Mouse (Mus musculus) lung, adult 2 months (tissue): ENCODE measurements at regions not wholly inside any gene's neighbourhood (a gene's known extent, or its start where the extent isn't known, plus 50 kb on each side); places are given as distances from the start of the nearest gene placed in this dataset.

Experiments used
- DNase-seq: peaks from one replicate; pipeline ENCODE4 v3.0.0; 2022
- H3K4me1 ChIP-seq: fragments of 200-500 bp; 2 replicates; pipeline ENCODE4 v1.6.1; 2011; ENCODE audit warnings: low read length; ENCODE audit not compliant: control insufficient read depth, insufficient read depth
- H3K4me3 ChIP-seq: fragments of 200-500 bp; replicated peaks from 2 replicates; pipeline ENCODE3; 2011; ENCODE audit warnings: low read depth, mild to moderate bottlenecking, control low read depth, low read length; ENCODE audit errors: extremely low read depth
- CTCF ChIP-seq: fragments of 200-500 bp; IDR thresholded peaks from 2 replicates; pipeline ENCODE4 v1.5.1; 2011; ENCODE audit warnings: mild to moderate bottlenecking, low read length, control low read depth; ENCODE audit not compliant: insufficient read depth
- POLR2A ChIP-seq: fragments of 200-500 bp; IDR thresholded peaks from 2 replicates; pipeline ENCODE4 v1.6.1; 2011; ENCODE audit warnings: low read depth, mild to moderate bottlenecking, control low read depth, low read length, borderline replicate concordance; ENCODE audit errors: extremely low read depth
- WGBS: fragments of 180-500 bp; shearing (Covaris S2); methylation state at CpG from one replicate; pipeline ENCODE4 v1.1.7; 2018; 5-methylcytosine and 5-hydroxymethylcytosine counted together

DNA sequence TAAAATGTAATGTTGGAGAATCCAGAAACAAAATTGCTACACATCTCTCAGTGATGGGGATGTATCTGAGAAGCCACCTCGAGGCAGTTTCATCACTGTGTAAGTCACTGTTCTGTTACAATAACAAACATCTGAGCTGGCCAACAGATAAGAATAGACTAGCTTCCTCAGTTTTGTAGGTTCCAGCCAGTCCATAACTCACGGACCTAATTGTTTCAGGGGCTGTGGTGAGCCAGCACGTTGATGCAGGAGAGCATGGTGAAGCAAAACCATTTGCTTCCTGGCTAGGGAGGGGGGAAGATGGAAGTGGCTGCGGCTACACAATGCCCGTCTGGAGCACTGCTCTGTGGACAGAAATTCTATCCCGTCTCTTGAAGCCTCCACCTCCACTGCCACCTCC is 52.8 kb upstream of the Armc3 start:
- peaks cover 3% of the 10 kb centered on the region for H3K4me1 ChIP-seq
- 25% methylated on average over 6 of the region's 6 CpGs for WGBS
- no peak overlapping the region for H3K4me3 ChIP-seq
- no peak for DNase-seq
- TF ChIP-seq POLR2A (no peak), CTCF (no peak)

- no peak overlapping the region for H3K4me3 ChIP-seq
- 51% methylated on average over 5 of the region's 5 CpGs for WGBS
- no peak for DNase-seq
- H3K4me1 ChIP-seq = peaks cover 3% of the 10 kb centered on the region
- TF ChIP-seq POLR2A = no peak
- TF ChIP-seq CTCF = no peak
Measured at GRCm38 (mm10) chr2:19148812-19149211, 50.3 kb upstream of the Armc3 start.
